Mouse (Mus musculus): ENCODE results near the gene Pkn1. TPM values are rescaled to one million over a fixed set of nuclear protein-coding genes. Genes with fewer than 3 reads are reported as not detected.

The Pkn1 gene
- total RNA-seq, 2 experiments from 2014 or later, result 30.6 to 33.7 TPM

DNA sequence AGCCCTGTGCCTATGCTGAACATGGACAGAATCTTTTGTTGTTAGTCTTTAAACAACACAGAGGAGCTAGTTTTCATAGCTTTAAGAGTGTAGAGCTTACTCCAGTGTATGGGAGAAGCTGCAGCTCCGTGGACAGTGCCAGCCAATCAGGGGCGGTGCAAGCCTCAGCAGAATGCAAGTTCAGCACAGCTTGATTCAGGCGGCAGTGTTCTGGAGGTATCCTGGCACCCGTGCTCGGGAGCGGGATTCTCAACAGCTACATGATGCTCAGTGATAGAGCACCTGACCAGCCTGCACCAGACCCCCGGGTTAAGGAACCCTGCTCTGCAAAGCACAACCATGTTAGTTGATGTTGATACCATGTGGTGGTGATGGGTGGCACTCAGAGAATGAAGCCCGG lies 38.4 kb downstream of the Pkn1 start:
- no peak for DNase-seq
- intact Hi-C loops (cut with DNase I), result loop anchor here (5.0 kb wide), 2 partner anchors 237 to 297 kb away; partner anchors contain the start of genes Asf1b and Gm10644

GRCm38 (mm10) chr8:83656484-83657246 lies 42.3 kb downstream of the Pkn1 start:
- DNase-seq, result peak in 1 of 2 experiments; percentile 13
- intact Hi-C loops (cut with DNase I), result no loop called here

DNA sequence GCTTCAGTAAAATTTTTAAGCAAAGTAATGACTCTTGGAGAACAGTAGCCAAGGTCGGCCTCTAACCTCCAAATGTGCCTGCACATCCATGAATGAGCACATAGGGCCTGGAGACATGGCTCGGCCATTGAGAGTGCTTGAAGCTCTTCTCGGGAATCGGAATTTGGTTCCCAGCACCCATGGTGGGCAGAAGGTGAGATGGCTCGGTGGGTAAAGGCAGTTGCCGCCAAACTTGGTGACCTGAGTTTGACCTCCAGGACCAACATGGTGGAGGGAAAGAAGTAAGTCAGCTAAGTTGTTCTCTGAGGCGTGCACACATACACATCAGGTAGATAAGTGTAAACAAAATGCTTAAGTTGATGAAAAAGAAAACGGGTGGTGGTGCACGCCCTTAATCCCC lies 42.9 kb downstream of the Pkn1 start:
- intact Hi-C loops (cut with DNase I), result no loop called here
- DNase-seq, result no peak

- no peak for DNase-seq
- intact Hi-C loops (cut with DNase I), result no loop called here
Measured at GRCm38 (mm10) chr8:83654725-83655124, 44.3 kb downstream of the Pkn1 start.

DNA sequence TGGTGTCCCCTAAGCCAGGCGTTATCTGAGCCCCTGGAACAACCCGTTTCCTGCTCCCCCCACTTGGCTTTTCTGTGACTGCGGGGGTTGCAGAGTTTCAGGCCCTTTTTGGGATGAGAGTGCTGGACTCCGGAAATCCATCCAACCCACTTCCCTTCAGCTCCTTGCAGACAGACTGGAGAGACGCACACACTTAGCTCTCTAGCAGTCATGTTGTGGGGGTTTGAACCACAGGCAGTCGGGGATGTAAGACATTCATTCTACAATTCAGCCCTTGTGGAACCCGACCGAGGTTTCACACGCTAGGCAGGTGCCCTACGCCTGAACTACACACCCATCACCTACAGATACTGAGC lies 45.3 kb downstream of the Pkn1 start:
- no peak for DNase-seq
- intact Hi-C loops (cut with DNase I), result no loop called here

DNA sequence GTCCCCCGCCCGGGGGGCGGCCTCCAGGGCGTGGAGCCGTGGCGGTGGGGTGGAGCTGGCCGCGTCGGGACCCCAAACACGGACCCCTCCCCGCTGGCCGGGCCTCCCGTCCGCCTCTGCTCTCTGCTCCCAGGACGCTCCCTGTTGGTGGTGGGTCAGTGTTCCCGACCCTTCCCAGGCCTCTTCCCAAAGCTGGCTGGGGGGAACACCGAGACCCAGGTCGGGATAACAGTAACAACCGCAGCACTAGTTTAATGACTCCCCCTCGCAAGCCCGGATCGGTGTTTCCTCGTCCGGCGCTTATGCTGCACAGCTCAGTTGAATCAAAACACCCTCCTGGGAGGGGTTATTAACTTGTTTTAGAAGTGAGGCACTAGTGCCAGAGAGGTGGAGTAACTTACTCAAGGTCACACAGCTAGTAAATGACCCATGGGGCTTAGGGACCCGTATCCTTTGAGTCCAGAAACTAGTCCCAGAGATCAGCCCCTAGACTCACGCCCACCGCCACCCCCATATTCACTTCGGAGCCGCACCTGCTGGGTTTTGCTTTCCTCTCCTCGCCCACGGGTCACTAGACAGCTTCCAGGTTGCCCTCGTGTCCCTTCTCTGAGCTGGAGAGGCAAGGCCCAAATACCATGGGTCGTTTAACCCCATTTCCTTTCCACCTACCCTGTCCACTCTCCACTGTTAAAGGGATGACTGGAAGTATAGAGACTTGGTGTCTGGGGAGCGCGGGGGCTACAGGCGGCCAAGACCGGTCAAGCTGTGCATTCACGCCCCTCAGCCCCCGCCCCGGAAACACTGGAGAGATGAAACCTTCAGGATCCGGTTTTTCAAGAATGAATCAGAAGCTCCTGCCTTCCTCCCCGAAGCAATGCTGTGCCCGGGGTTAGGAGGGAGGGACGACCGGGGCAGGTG lies 46.0 kb downstream of the Pkn1 start:
- peak in 1 of 2 experiments; percentile 15 for DNase-seq
- intact Hi-C loops (cut with DNase I), result no loop called here

- intact Hi-C loops (cut with DNase I), result no loop called here
- DNase-seq, result peak; percentile 86 to 95
Measured at GRCm38 (mm10) chr8:83652030-83652743, 46.8 kb downstream of the Pkn1 start, which contains the start of gene Gipc1. Gipc1 (plus strand) TSS chr8:83652677.

- no peak for DNase-seq
- intact Hi-C loops (cut with DNase I), result no loop called here
Measured at GRCm38 (mm10) chr8:83649699-83650098, 49.3 kb downstream of the Pkn1 start.

DNA sequence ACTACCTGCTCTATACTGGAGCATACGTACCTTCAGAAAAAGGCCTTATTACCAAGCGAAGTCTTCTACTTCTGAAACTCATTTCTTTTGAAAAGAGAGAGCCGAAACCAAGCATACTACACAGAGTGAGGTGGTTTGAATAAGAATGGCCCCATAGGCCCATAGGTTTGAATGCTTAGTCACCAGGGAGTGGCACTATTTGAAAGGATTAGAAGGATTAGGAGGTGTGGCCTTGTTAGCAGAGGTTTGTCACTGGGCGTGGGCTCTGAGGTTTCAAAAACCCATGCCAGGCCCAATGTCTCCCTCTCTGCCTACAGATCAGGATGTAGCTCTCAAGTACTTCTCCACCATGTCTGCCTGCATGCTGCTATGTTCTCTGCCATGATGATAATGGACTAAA lies 50.9 kb downstream of the Pkn1 start:
- intact Hi-C loops (cut with DNase I), result no loop called here

DNA sequence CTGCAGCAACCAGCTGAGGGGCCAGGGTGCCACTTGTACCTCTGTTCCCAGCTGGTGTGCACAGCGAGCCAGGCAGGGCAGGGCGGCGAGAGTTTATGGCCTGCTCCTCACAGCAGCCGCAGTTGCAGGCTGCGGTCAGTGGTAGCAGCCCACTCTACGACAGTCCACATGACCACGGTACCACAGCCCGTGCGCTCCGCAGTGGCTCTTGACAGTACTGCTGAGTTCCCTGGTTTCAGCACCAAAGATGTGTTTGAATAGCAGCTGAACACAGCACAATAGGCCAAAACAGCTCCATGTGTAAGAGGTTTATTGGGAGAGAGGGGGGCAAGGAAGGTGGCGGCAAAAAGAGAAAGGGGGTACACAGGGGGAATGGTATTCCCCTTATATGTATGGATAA lies 51.5 kb downstream of the Pkn1 start:
- DNase-seq, result no peak
- intact Hi-C loops (cut with DNase I), result no loop called here

More for the DNA sequence above, 50.9 kb downstream of the Pkn1 start:
- DNase-seq, result no peak

- intact Hi-C loops (cut with DNase I), result no loop called here
- DNase-seq, result no peak
Measured at GRCm38 (mm10) chr8:83639649-83640048, 59.3 kb downstream of the Pkn1 start.

DNA sequence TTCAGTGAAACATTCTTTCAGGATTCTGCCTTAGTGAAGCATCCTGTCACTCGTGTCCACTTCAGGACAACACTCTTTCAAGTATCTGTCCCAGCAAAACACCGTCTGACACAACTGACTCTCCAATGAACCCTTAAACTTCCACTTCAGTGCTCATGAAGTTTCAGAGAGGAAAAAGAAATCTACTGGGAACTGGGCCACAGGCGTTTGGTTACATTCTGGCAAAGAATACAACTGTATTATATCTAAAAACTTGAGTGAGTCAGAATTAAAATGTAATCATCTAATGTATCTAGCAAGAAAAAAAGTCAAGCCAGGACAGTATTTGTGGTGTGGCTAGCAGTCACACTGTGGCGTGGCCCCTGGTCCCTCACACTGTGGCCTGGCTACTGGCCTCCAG lies 60.1 kb downstream of the Pkn1 start:
- intact Hi-C loops (cut with DNase I), result no loop called here
- DNase-seq, result no peak

GRCm38 (mm10) chr8:83632083-83632707 lies 66.8 kb downstream of the Pkn1 start:
- no peak for DNase-seq
- intact Hi-C loops (cut with DNase I), result no loop called here

DNA sequence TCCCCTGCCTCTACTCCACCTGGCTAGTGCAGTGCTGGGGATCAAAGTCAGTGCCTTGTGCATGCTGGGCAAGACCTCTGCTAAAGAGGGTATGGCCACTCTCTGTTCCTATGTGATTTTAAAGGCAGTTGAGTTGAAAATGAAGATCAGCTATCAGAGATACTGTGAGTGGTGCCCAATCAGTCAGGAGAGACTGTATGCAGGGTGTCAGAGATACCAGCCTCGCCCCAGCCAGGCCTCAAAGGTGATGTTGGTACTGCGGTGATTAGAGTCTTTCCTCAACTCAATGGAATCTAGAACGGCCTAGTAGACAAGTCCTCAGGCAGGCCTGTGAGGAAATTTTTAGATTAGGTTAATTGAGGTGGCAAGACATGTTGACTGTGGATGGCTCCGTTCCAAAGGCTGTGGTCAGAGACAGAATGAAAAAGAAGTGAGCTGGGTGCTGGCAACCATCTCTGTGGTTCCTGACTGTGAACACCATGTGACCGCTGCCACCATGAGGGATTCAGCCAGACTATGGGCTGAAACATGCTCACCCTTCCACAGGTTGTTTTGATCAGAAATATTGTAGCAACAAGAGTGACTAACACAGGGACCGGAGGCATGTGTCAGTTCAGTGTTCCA lies 73.2 kb downstream of the Pkn1 start:
- intact Hi-C loops (cut with DNase I), result no loop called here

DNA sequence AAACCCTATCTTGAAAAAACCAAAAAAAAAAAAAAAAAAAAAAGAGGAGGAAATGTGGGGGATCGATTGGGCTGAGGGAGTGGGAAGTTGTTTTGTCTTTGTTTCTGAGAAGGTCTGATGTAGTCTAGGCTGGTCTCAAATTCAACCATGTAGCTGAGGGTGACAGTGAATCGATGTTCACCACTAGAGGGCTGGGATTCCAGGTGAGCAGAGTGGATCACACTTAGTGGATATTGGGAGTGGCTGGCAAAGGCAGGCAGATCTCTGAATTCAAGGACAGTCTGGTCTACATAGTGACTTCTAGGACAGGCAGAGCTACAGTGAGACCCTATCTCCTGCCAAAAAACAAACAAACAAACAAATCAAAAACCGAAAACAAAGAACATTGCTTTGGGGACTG lies 74.2 kb downstream of the Pkn1 start:
- no peak for DNase-seq
- intact Hi-C loops (cut with DNase I), result no loop called here

More for the DNA sequence above, 73.2 kb downstream of the Pkn1 start:
- DNase-seq, result no peak

GRCm38 (mm10) chr8:83623549-83623948 lies 75.4 kb downstream of the Pkn1 start:
- intact Hi-C loops (cut with DNase I), result no loop called here
- no peak for DNase-seq

DNA sequence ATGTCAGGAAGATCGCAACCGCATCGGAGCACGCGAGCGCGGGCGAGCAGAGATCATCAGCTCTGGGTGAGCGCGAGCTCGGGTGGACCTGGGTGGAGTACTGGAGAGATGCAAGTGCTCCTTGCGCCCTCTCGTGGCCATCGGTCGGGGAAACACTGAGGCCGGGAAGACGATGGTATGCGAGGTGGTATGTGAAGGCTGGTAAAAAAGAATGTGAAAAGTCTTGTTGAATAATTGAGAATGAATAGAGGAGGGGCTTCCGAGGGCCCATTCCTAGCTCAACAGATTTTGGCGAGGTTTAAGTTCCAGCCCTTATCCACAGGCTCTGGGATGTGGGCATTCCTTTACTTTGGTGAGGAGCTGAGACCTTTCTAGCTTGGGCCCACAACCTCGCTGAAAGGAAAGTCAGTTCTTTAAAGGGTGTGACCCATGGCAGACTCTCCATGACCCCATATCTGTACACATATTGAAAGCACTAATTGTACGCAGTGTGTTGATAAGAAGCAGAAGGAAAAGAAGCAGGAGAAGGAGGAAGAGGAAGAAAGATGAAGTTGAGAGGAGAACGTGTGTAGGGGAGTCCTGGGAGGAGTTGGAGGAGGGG lies 76.5 kb downstream of the Pkn1 start:
- intact Hi-C loops (cut with DNase I), result no loop called here

GRCm38 (mm10) chr8:83621691-83622388 lies 77.1 kb downstream of the Pkn1 start:
- intact Hi-C loops (cut with DNase I), result no loop called here

More for the DNA sequence above, 76.5 kb downstream of the Pkn1 start:
- DNase-seq, result peak; percentile 76 to 80

More at GRCm38 (mm10) chr8:83621691-83622388, 77.1 kb downstream of the Pkn1 start:
- no peak for DNase-seq

Data from gastrocnemius, postnatal 36 days (tissue).